Mouse (Mus musculus): ENCODE measurements around the gene Zbtb38.

The Zbtb38 gene

DNA sequence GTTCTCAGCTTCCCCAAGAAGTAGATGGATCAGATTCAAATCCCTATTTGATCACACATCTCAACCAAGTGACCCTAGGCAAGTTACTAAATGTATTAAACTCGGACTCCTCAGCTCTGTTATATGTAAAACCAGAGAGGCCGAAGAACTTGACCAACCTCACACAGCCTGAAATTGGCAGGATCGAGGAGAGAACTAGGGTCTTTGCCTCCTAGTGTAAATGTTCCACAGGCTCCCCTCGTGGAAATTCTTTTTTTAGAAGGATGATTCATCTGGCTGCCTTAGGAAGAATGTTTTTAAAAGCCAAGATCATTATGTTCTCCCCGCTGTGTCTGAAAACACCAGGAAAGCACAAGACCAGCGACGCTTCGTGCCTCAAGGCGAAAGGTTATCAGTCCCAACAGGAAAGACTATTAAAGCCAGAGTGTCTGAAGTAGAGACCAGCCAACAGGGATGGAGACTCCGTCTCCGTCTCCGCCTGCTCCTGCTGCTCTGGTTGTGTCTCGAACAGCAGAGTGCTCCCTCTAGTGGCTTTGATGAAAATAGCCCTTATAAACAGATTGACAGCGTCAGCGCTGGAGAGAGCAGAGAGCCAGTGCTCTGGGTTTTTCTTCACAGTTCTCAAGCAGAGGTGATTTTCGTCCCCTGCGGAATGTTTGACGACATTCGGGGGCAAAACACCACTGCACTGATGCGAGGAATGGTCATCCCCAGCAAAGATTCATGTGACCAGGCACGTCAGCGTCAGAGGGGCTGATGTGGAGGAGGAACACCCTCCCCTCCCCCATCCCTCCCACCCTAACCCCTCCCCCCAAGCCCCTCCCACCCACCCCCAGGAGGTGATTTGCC is 6.3 kb upstream of the Zbtb38 start:
- DNase-seq: peak; percentile 76

DNA sequence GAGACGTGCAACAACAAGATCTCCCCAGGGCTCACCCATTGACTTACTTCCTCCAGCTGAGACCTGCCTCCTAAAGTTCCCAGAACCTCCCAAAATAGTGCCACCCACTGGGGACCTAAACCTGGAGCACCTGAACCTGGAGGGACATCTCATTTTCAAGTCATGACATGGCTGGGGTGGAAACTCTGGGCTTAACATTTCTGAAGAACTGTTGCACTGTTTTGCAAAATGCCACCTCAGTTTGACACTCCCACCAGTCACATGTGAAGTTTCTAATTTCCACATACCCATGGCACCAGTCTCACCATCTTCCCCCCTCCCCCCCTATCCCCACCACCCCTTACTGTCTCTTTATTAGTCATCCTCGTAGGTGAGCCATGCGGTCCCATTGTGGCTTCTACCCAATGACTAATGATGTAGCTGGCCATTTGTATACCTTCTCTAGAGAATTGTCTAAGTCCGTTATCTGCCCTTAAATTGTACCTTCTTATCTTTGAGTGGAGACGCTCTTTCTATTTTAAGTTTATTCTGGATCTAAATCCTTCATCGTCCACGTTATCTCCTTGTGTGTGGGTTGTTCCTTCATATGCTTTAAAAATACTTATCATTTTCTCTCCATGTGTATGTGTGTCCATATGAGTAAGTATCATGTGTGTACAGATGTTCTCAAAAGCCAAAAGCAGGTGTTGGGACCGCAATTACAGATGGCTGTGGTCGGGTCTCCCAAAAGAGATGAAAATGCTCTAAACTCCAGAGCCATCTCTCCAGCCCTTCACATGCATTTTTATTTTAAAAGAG is 4.2 kb upstream of the Zbtb38 start:
- DNase-seq: no peak

DNA sequence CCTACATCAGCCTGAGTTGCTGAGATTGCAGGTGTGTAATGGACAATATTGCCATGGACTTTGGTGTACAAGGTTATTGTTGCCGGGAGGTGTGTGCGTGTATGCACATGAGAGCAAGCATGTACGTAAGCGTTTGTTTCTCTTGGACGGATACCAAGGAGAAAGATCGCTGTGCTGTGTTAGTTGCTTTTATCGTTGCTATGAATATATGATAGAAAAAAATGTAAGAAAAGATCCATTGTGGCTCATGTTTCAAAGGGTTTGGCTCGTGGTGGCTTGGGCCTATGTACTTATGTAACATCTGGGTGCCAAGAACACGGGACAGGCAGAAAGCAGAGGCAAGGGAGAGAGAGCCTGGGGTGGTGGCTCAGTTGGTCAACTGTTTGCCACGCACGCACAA is 3.1 kb upstream of the Zbtb38 start:
- DNase-seq: no peak

DNA sequence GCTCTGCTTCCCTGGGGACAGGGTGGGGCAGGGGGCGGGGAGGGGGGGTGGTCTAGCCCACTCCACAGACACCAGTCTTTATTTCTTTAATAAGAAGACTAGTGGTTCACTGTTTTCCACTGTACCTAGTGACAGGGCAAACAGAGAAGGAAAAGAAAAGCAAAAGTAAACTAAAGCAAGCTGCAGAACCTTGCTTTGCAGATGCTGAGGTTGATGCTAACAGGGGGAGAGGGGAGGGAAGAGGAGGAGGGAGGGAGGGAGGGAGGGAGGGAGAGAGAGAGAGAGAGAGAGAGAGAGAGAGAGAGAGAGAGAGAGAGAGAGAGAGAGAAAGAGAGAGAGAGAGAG is 2.0 kb upstream of the Zbtb38 start:
- DNase-seq: no peak

DNA sequence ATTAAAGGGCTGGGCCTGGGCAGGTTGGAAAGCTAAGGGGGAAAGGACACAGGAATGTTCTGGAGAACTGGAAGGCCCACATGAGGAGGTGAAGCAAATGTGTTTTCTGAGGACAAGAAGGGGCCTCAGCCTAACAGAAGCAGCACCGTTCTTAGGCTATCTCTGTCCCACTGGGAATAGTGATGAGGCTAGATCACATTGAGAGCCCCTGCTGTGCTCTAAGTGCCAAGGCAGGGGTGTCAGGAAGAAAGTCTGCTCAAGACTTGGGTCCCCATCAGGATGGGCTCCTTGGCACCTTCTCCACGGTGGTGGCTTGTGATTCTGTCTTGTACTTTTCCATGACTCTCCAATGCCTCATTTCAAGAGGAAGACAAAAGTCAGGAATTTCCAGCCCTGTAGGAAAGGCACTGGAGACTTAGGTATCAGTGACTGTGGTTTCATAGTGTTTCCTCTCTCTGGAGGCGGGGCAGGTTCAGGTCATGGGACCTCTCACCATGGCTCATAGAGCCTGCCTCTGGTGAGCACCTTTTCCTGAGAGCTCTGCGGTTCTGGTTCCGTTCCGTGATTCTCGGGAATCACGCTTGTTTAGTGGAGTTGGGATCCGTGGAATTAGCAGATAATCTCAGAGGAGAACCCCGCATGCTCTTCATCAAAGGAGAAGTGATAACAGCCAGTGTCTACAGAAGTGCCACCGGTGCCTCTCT is 1.4 kb upstream of the Zbtb38 start:
- DNase-seq: no peak

DNA sequence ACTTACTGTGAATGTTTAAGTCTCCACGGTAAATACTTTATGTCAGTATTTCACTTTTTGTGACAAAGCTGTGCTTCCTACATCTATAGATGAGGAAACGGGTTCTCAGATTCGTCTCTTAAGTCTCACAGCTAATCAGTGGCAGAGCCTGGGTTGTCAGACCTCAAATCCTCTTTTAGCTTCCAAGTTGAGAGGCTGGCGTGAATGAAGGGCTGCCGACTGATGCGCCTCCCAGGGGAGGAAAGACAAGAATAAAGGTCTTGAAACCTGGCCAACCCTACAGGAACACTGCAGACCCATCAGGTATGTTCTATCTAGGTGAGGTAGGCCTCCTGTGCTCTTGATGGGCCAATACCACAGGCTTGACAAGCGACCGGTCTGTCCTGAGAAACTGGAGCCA is 761 bp upstream of the Zbtb38 start:
- DNase-seq: no peak

DNA sequence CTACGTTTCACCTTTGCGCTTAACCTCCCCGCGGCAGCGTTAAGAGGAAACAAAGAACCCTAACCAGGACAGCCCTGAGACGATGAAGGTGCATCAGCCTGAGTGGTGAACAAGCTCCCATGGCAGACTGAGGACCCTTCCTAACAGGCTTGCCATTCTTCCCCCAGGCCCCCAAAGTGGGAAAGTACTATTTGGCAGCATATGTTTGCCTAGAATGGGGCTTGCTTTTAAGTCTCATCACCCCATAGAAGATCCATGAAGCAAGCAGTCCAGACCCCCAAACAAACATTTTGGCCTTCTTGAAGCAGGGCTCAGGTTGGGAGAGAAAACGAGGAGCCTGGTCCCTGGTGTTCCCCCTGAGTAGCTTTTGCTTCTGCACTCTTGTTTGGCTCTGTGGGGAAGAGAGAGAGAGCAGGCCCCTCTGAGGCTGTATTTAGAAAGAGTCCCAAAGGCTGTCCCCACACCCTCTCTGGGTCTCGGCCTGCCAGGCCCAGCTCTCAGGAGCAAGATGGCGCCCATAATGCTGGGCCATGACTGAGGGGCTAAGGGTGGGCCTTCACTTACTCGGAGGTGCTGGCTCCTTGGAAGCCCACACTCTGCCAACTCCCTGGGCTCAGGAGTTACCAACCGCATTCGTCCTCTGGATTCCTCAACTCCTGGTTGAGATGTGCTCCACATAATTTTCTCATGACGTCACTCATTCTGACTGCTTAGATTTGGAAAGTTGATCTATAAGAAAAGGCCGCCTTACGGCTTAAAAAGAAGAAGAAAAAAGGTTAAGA is 619 bp downstream of the Zbtb38 start:
- no peak for DNase-seq

DNA sequence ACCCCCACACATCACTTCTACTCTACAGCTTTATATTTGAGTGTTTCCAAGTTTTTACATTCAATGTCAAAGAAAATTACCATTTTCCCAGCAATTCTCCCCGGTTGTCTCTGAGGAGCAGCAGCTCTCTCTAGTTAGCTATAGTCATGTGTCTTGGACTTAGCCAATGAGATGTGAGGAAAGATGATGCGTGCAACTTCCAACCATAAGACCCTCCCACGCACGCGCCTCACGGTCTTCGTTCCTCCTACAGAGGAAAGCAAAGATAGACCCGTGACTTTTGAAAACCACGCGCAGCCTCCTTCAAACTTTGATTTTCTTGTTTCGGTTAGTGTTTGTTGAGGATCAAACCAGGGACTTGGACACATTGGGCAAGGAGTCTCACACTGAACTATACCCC is 2.0 kb downstream of the Zbtb38 start:
- DNase-seq: no peak

DNA sequence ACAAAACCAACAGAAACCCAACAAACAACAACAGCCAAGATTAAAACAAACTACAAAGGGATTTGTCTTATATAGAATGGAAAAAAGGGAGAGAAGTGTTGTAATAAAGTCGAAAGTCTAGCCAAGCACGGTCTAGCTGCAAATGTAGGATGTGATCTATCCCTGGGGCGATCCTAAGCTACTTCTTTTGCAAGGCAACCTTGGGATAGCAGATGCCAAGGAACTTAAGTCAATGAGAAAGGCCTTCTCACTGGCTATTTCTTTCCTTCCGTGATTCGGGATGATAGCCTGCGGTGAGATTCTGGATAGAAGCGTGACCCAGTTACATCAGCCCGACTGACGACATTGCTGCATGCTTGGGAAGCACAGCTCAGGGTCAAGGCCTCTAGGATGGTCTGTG is 6.1 kb downstream of the Zbtb38 start:
- no peak for DNase-seq

DNA sequence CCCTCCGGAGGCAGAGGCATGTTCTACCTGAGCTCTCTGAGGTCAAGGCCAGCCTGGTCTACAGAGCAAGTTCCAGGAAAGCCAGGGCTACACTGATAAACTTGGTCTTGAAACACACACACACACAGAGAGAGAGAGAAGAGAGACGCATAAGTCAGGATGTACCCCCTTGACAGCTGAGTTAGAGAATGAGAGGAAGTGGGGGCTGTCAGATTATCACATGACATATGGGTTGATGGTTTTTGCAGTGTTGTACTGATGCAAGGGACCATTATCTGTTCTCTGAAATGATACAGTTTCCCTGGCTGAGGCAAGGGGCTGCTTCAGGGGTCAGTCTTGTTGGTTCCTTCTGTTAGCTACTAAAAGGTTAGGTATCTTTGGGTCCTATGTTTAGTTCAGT is 7.7 kb downstream of the Zbtb38 start:
- no peak for DNase-seq

DNA sequence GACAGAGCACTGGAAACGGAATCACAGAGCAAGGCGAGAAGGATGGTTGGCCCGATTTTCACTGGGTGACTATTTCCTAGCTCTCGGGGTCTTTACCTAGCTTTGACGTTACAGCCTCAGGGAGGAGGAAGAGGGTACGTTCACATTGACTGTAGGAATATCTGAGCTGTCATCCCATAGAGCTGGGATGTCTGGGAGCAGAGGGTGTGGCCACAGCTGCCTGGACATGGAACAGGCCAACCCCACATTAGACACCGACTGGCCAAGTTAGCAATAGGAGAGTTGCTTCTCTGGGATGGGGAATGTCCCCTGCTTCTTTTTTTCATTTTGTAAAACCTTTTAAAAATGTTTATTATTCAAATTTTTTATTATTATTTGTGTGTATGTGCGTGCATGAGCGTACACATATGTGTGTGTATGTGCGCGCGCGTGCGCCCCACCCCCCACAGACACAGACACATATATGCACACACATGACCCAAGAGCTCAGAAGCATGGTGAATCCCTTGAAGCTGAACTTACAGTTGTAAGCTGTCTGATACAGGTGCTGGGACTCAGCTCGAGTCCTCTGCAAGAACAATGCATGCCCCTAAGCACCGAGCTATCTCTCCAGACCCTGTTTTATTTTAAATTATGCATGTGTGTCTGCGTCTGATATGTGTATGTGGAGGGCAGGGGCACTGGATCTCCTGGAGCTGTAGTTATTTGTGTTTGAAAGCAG is 11.1 kb downstream of the Zbtb38 start:
- no peak for DNase-seq

DNA sequence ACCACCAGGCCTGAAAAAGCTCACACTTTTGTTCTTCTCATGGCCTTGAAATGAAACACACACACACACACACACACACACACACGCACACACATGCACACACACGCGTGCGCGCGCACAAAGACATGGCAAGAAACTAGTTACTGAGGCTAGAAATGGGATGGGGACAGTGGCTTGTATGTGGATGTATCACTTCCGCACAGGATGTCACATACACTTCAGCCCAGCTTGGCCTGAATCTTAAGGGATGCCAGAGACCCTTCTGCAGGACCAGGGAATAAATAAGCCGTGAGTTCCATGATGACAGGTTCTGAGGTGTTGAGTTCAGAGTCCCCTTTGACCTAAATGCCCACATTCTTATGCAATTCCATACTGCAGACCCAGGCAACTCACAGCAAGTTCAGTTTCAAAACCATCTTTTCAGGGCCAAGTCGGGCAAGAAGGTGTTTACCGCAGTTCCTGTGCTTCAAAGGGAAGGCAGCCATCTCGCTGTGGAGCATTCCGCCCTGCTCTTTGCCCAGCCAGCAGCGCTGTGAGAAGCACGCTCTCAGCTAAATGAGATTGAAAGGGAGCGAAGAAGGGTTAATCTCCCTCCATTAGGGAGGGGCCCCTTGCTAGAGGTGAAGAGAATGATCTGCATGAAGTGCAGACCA is 11.8 kb downstream of the Zbtb38 start:
- no peak for DNase-seq

DNA sequence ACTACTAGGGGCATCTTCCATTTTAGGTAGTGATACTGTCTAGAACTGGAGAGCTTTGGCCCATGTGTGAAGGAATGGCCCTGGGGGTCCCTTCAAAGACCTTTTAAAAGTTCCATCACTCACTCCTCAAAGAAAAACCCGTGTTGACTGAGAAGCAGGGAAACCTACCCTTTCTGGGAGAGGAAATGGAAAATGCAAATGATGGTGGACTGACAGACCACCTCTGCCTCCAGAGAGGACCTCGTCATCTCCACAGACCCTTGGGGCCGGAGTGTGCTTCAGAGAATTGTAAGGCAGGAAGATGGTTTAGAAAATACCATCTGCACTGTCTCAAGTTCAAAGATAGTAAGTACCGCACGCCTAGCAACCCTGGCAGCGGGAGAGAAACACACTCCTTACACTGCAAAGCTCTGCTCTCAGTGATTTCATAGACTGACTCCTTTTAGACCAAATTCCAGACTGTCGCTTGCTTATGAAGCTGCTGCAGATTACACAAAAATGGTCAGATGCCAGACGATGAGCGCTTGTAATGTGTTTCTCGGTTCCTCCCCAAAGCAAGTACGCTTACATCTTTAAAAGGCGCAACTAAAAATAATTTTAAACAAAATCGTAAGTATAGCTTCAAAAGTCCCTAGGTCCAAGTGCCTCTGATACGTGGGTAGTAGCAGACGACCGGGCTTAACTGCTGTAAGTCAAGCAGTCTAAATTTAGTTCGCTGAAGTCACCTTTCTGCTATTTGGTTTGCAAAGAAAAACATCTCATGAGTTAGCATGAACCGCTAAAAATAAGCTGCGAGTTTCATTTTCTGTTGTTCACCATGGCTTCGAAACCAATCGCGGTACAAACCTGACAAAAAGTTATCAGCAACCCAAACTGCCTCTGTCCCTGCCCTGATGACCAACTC is 12.6 kb downstream of the Zbtb38 start:
- no peak for DNase-seq

DNA sequence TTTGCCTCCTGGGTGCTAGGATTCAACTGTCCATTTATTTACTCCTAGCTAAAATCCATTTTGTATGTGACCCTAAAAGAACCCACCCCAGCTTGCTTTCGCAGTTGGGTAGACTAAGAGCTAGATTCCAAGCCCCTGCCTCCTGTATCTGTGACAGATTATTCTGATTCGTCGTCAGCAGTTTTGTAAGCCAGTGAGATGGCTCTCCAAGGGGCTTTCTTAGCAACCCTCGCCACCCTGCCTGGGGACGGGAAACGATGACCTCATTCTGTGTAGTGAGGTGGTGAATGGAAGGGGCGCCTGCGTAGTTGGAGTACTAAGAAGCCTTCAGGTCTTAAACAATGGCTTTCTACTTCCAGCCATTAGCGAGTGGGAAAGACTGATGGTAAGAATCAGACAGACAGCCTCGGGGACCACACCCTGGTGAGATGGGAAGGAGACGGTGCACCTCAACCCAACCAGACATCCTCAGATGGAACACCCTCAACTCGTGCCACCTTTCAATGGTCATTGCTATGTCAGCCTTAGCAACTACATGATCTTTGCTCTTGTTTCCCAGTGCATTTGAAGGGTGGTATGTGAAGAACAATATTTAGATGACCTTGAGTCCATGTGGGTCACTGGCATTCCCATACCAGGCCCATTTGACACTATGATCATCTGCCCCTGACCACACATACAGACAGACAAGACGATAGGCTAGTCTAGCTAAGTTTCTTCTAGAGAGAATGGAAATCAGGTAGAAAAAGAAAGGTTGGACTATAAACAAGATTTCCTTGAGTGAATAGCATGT is 13.9 kb downstream of the Zbtb38 start:
- no peak for DNase-seq

DNA sequence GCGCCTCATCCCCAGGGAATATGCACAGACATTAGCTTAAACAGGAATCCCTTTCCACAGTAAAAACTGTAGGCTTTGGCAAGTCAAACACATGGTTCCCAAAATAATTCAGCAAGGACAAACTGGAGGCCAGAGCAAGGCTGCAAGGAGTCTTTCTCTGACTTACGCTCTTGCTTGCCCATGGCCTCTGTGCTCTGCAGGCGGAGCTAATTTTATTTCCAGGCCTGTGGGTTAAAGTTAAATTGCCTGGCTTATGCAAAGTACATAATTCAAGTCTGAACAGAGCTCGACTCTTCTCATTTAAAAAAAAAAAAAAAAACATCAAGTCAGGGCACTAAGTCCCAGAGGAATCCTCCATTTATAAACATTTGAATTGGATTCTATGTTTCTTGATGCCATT is 16.7 kb downstream of the Zbtb38 start:
- DNase-seq: no peak

DNA sequence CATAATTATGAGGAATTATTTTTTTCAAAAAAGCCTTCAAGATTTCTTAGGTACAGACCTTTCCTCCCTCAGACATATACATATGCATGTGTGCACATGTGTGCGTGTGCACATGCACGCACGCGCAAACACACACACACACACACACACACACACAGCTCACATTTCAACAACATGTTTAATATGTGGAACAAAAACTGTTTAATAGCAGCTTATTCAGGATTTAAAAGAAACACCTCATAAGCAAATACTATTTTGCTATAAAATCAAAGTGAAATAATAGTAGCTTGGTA is 19.3 kb downstream of the Zbtb38 start:
- DNase-seq: no peak

DNA sequence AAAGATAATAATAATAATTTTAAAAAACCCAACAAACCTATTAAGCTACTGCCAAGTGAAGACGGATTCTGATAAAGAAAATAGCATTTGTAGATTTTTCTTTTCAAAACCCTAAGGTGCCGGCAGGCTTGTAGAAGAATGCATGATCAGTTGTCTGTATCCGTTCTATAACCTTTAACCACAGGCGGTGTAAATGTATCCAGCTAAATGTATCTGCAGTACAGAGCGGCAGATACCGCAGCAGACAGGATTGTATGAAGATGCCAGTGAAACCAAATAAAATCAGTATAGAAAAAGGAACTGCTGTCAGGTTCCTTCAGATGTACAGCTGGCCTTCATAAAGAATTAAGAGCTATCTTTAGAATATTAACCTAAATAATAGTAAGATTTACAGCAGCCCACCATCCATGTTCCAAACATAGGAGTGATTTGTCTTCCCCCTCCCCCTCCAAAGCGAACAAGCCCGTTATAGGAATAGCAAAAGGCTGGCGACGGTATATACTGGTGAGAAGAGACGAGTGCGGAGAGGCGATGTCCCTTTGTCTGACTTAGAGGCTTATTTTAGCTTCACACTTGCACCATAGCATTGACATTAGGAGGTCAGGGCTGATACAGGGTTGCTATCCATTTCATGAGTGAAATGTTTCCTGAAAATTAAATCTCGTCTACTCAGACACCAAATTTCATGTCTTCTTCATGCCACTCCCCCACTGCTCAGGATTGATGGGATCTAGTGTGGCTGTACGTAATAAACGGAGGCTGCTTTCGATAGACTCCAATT is 19.8 kb downstream of the Zbtb38 start:
- no peak for DNase-seq

DNA sequence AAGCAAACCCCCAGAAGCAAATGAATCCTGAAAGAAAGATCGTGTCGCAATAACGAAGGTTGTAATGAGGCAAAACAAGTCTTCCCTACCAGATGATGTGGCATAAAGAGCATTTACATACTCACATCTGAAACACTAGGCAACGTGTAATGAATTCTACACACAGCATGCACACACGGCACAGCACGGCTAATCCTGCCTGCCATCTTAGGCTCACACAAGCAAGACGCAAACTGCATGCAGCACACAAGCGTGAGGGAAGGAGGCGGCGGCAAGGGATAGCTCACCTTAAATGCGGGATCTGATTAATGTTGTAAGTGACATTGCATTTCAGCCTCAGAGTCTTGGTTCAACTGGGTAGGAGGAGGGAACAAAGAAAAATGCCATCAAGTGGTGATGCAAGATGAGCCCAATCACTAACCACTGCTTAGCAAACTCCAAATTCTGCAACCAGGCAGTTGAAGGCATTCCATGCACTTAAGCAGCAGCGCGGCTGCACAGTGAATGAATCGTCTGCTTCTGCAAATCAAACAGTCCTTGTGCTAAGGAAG is 20.6 kb downstream of the Zbtb38 start:
- DNase-seq: peak; percentile 24
